Mouse (Mus musculus) left cerebral cortex, postnatal 10 days (tissue): ENCODE results near the gene Ppp1cc. TPM values are rescaled to one million over a fixed set of nuclear protein-coding genes. Genes with fewer than 3 reads are reported as not detected.

Experiments used
- DNase-seq, 2 experiments: peaks; one replicate each; pipeline ENCODE4 v3.0.0; 2021 to 2022; ENCODE audit warnings: low spot score in 2 of 2, mixed read lengths in 1 of 2; ENCODE audit errors: extremely low spot score in 1 of 2
- intact Hi-C: fragments of 180-260 bp; cut with DNase I; formaldehyde crosslinking; loops from one replicate; pipeline ENCODE4 v1.15.1; 2025
- total RNA-seq, 2 experiments: library from RNA; stranded (reverse); gene quantifications; 2 replicates each; pipeline ENCODE4 v1.2.3; 2021

Gene Ppp1cc
- total RNA-seq = 100 to 1,000 TPM; 170 to 190 TPM

- DNase-seq = peak; percentile 86 to 96
- intact Hi-C loops = no loop called here
Measured at GRCm38 (mm10) chr5:122157827-122158381, at the start of gene Ppp1cc. Ppp1cc (plus strand) TSS chr5:122158278.

- intact Hi-C loops = loop anchor here (5.0 kb wide), 1 partner anchor 233 kb away; no protein-coding TSS in a partner anchor
Measured at GRCm38 (mm10) chr5:122109325-122110060, 48.6 kb upstream of the Ppp1cc start.

DNA sequence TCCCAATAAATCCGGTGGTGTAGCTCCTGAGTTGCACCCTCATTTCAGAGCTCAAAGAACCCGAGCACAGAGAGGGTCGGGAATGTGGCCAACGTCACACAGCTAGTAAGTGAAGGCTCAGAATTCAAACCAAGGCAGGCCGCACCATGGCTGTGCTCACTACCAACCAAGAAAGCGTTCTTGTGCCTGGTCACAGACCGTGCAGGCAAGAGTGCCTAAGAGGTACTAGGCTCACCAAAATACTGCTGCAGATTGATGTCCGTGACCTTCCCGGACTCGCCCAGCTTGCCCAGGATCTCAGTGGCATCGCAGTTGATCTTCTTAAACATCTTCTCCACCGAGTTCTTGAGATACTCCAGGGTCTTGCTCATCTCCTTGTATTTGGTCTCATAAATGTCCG, 47.5 kb upstream of the Ppp1cc start:
- intact Hi-C loops = loop anchor here (5.0 kb wide), 1 partner anchor 232 kb away; no protein-coding TSS in a partner anchor
- no peak for DNase-seq

More at GRCm38 (mm10) chr5:122109325-122110060, 48.6 kb upstream of the Ppp1cc start:
- no peak for DNase-seq

DNA sequence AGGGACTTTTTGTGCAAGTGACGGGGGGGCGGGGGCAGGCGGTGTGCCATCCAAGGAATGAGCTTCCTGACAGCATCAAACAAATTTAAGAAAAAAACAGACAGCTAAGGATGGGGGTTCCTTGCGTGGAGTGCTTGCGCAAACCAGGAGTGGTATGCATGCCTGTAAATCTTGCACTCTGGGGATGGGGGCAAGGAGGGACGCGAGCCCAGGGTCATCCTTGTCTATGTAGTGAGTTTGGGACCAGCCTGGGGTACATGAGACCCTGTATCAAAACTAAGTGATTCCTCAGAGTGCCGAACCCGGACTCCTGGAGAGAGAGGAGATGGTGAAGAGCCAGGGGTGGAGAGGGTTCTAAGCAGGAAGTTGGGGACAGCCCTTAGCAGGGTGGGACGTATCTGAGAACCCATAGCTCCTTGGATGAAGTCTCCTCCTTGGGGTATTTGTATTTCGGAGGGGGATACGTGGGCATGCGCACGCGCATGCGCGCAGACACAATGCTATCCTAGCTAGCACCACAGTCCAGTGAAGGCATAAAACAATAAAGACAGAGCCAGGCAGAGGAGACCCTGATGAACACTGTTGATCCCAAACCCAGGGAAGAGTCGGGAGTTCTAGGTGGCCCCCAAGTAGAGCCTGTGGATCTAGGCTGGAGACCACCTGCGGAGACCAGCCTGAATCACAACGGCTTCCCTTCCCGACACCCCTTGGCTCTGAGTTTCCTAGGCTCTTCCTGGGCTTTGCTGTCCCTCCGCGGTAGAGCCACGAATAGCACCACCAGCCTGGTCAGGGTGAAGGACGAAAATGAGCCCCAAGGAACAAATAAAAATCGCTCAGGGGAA, 46.8 kb upstream of the Ppp1cc start:
- DNase-seq = no peak
- intact Hi-C loops = loop anchor here (5.0 kb wide), 1 partner anchor 231 kb away; no protein-coding TSS in a partner anchor

DNA sequence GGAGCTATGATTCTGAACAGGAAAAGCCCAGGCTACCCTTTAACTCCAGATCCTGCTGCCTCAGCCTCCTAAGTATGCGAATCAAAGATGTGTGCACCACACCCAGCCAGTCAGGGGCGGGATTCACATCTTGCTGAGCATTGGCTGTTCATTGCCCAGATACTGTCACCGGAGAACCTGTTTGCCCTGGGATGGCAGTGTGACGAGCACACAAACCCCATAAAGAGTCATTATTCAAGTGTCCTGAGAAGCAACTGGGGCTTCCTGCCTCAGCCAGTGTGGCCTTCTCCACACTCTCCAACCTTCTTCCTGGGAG, 46.2 kb upstream of the Ppp1cc start:
- intact Hi-C loops = loop anchor here (5.0 kb wide), 1 partner anchor 230 kb away; no protein-coding TSS in a partner anchor
- no peak for DNase-seq

- intact Hi-C loops = loop anchor here (5.0 kb wide), 1 partner anchor 229 kb away; no protein-coding TSS in a partner anchor
- no peak for DNase-seq
Measured at GRCm38 (mm10) chr5:122113450-122113849, 44.6 kb upstream of the Ppp1cc start.

GRCm38 (mm10) chr5:122114176-122114575, 43.9 kb upstream of the Ppp1cc start:
- intact Hi-C loops = loop anchor here (5.0 kb wide), 1 partner anchor 228 kb away; no protein-coding TSS in a partner anchor
- DNase-seq = peak in 1 of 2 experiments; percentile 45

DNA sequence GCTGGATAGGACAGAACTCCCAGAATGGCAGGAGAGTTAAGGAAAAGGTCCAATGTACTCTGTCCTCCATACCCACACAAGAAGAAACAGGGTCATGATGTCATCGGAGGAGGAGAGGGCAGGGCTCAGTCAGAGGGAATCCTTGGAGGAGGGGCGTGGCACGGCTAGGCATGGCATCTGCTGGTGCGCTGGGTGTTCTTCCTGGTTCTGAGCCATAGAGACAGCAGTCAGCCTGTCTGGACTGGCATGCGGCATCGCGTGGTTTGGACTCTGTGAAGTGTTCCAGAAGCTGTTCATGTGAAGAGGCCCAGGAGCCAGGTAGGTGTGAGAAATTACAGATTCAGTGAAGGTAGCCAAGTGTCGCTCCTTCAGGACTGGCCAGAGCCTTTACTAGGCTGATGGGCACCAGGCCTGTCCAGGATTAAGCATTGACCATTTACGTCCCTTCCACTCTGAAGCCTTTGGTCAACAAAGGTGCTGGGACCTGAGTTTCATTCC, 42.8 kb upstream of the Ppp1cc start:
- no peak for DNase-seq
- intact Hi-C loops = no loop called here

DNA sequence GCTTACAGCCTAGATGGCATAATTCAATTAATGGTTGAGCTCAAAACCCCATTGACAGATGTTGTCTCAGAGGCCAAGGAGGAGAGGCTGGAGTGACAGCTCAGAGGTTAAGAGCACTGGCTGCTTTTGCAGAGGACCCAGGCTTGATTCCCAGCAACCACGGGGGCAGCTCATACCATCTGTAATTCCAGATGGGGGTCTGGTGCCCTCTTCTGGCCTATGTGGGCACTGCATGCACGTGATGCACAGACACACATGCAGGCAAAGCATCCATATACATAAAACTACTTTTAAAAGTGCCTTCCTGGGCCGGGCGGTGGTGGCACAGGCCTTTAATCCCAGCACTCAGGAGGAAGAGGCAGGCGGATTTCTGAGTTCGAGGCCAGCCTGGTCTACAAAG, 41.8 kb upstream of the Ppp1cc start:
- intact Hi-C loops = no loop called here
- no peak for DNase-seq

DNA sequence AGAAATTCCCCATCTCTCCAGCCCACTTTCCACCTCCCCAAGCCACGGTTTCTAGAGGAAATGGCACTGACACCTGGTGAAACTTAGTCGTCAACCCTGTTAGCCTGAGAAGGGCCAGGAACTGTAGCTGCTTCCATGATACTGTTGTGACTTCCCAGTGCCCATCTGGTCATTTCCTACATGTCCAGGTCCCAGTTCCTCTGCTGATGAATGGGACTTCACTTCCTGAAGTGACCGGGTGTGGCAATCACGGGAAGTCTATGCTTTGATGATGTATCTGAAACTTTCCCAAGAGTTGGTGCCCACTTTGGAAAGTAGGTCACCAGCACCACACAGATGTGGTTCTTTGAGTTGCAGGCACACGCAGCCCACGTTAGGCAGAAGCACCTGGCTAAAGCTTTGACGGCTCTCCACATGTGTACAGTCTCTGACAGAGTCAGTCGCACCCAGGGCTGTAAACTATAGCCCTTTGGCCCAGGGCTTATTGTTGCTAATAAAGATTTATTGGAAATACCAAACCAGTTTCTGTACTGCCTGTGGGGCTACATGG, 32.8 kb upstream of the Ppp1cc start:
- intact Hi-C loops = no loop called here
- no peak for DNase-seq

- DNase-seq = peak; percentile 75 to 77
- intact Hi-C loops = loop anchor here (2.0 kb wide), 1 partner anchor 132 kb away; no protein-coding TSS in a partner anchor
Measured at GRCm38 (mm10) chr5:122129068-122129655, 28.9 kb upstream of the Ppp1cc start.

DNA sequence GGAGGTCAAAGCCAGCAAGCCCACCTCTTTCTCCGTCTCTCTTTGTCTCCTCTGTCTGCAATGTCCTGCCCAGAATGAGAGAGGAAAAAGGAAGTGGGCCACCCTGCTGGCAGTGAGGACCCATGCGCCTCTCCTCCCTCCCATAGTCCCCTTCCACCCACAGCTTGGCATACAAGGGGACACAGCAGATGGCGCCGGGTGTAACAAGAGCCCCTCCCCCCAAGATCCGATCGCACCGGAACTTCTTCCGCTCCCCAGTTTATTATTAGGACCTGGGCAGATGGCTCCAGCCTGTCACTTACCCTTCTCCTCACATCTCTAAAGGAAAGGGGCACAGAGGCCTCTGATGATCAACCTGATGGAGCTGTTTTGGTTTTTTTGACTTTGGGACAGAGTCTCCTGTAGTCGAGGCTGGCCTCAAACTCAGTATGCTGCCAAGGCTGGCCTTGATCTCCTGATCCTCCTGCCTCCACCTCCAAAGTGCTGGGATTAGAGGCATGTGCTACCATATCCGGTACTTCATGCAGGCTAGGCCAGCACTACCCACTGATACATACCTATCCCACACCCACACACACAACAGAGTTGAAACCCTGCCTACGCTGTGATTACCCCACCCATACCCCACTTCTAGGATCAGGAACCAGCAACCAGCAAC, 27.6 kb upstream of the Ppp1cc start:
- peak in 1 of 2 experiments; percentile 65 for DNase-seq

GRCm38 (mm10) chr5:122131076-122132051, 26.7 kb upstream of the Ppp1cc start:
- intact Hi-C loops = loop anchor here (5.0 kb wide), 2 partner anchors 46 to 221 kb away; partner anchors contain the start of genes Rad9b and Vps29
- DNase-seq = peak; percentile 80 to 90

More for the DNA sequence above, 27.6 kb upstream of the Ppp1cc start:
- intact Hi-C loops = loop anchor here (5.0 kb wide), 2 partner anchors 47 to 222 kb away; partner anchors contain the start of genes Rad9b and Vps29

DNA sequence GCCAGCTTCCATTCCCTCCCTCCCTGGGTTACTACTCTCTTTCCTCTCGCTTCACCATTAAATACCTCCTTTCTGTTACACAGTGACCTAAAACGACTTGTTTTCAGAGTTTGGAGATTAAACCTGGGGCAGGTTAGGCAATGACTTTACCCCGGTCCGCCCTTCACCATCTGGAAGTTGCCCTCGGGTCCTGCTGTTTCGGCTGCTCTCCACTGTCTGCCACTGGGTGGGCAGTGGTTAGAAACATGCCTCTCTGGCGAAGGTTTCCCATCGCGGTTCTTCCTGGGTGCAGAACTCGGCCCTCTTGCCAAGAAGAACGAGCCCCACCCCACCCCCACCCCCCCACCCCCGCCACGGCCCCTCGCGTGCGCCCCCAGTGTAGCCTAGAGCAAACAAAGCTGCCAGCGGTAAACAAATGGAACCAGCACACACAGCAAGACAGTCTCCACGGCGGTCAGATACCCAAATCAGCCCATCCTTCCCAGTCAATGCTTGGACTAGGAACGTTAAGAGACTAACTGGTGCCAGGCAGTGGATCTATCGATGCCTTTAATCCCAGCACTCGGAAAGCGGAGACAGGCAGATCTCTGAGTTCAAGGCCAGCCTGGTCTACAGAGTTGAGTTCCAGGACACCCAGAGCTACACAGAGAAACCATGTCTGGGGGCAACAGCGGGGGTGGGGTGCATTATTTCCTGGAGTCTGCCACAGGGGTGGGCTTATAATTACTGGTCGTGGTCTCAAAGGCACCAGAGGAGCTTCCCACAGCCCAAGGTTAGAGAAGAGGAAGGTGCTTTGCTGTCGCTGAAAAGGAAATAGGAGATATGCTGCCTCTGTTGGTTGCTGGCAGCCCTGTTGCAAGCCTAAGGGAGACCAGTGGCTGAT, 25.7 kb upstream of the Ppp1cc start:
- intact Hi-C loops = loop anchor here (5.0 kb wide), 2 partner anchors 45 to 220 kb away; partner anchors contain the start of genes Rad9b and Vps29
- DNase-seq = no peak

DNA sequence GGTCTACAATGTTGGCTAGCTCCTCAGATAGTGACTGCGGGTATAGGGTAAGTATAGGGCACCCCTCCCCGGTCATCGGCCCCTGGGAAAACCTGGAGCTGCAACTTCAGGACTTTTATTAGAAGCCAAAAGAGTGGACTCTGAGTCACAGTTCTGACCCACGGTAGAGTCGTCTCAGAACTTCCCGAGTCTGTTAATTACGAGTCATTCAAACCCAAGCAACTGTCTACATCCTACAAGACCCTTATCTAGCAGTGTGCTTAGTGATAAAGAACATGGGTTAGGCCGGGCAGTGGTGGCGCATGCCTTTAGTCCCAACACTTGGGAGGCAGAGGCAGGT, 25.1 kb upstream of the Ppp1cc start:
- intact Hi-C loops = loop anchor here (5.0 kb wide), 2 partner anchors 44 to 219 kb away; partner anchors contain the start of genes Rad9b and Vps29
- DNase-seq = no peak
